Mouse (Mus musculus): Measurements from ENCODE around the gene Zfp84.
A peak's percentile ranks its signal among the peaks of the same experiment; 100 is the strongest.
"Not testable (repeated sequence)": the region's sequence is repeated elsewhere in the genome, so short reads cannot be mapped to it uniquely, and the experiment has no call there.

Zfp84 gene

GRCm38 (mm10) chr7:29768090-29768900 is at the start of gene Zfp84:
TSS of gene Zfp84 (plus strand) at chr7:29768552.
- peak; percentile 79 to 88 for DNase-seq

DNA sequence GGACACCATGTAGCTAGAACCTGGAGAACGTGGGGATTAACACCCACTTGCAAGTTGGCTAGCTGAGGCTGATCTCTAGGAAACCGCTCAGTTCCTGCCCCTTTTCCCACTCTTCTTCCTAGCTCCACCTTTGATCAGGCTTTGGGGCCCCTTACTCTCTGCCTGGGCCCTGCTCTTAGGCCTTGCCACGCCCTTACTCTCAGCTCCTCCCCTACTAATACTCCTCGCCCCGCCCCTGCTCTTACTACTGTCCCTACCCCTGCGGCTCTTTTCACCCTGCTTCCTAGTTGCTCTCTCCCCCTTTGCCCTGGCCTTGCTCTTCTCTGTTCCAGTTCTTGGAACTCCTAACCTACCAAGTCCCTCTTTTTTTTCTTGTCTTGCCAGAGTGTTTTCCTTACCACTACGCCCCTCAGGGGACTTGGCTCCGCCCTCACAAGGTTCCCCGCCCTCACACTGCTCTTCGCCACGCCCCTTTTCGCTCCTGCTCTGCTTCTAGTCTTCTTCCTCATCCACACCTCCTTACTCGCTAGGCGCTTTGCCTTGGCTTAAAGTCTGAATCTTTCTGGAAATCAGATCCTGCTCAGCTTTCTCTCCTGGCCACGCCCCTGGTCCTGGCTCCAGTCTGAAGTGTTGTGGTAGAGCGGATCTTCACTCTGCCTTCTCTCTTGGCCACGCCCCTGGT is 42.8 kb upstream of the Zfp84 start:
- DNase-seq: peak; percentile 18 to 39

DNA sequence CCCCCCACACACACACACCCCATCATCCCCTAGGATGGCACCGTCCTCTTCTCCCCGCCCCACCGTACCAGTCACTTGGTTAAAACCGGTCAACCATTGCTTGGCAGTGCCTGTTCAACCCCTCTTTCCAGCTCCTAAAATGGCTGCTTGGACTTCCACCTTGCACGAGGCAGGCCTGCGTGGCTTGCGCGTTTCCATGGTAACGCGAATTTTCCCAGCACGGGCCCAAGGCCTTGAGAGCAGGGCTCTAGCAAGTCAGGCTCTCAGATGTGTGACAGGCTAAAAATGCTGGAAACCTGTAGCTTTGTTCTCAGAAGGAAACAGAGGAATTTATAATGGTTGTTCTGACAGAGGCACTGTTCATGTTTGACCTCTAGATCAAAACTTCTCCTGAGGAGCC is 41.5 kb upstream of the Zfp84 start, which contains the start of gene Catsperg2:
Catsperg2 (minus strand) TSS at position 173 of the 400 bp plus-strand sequence.
- DNase-seq: not testable (repeated sequence)

DNA sequence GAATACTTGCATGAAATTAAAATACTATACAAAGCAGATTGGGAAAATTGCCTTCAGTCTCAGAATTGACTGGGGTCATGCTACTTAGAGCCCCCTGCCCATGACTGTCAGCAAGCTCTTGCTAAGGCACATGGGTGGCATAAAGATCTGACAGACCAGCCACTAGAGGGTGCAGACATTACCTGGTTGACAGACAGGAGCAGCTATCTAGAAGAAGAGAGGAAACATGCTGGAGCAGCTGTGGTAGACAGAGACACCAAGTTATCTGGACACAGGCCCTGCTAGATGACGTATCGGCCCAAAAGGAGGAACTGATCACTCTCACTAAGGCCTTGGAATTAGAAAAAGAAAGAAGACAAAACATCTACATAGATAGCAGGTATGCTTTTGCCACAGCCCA is 40.3 kb upstream of the Zfp84 start:
- no peak for DNase-seq

DNA sequence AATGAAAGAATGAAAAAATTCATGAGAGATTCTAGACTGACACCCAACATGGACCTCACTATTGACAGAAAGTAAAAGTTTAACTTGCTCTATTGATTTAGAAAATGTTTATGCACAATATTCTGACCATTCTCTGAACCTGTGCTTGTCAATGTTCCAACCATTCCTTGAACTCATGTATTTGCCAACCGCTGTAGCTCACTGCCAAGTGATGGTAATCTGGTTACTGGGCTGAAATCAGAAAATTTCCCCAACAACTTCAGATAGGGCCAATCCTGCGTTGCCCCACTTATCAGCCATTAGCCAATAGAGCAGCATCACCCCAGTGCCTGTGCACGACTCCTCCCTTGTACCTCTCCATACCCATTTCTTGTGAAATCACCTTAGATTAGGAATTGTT is 26.1 kb upstream of the Zfp84 start:
- DNase-seq: no peak

DNA sequence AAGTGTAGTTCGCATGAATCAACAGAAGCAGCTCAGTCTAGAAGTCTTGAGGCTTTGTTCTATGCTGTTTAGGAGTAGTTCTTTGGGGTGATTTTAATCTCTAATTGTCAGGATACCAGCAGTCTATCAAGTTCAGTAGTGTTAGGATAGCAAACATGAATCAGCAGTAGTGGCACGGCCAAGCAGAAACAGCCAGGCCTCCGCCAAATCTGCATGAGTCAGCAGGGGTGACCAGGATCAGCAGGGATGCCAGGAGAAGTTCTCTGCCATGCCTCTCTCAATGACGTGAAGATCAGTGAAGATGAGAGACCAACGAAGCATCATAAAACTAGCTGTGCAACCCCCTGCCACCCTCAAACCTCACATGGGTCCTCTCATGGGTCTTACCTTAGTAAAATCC is 7.9 kb upstream of the Zfp84 start:
- no peak for DNase-seq

DNA sequence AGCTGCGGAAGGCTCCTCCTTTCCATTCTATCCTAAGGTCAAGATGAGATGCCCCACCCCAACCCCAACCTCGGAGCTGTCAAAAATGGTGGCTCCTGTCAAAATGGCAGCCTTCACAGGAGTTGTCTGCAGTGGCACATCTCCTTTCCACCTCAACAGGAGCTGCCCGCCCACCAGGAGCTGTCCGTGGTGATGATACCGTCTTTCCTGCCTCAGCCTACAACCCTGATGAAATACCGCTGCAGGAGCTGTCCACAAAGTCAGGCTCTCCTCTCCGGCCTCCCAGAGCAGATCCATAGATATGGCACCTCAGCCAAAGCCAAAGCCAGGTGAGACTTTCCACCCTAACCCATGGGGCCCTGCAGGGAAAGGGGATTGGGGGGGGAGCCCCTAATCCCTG is 3.6 kb upstream of the Zfp84 start:
- DNase-seq: no peak

GRCm38 (mm10) chr7:29767058-29767686 is 1.2 kb upstream of the Zfp84 start:
- DNase-seq: peak; percentile 79 to 87

DNA sequence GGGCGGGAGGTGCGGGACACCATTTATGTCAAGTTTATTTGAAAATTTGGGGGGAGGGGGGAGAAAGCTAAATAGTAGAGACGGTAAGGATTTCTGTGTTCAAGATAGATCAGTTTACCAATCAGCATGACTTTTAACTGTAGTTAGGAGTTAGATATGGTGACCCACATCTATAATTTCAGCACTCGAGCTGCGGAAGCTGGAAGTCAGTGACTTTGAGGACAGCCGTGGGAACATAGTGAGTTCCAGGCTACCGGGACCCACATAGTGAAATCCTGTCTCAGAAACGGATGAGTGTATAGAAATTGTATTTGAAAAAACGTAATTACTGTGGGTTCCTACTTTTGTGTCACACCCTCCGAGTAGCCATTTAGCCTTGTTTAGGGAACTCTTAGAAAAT is 628 bp downstream of the Zfp84 start:
- DNase-seq: no peak

GRCm38 (mm10) chr7:29773503-29773902 is 5.2 kb downstream of the Zfp84 start:
- no peak for DNase-seq

GRCm38 (mm10) chr7:29774371-29774770 is 6.0 kb downstream of the Zfp84 start:
- DNase-seq: no peak

GRCm38 (mm10) chr7:29776568-29776967 is 8.2 kb downstream of the Zfp84 start:
- no peak for DNase-seq

DNA sequence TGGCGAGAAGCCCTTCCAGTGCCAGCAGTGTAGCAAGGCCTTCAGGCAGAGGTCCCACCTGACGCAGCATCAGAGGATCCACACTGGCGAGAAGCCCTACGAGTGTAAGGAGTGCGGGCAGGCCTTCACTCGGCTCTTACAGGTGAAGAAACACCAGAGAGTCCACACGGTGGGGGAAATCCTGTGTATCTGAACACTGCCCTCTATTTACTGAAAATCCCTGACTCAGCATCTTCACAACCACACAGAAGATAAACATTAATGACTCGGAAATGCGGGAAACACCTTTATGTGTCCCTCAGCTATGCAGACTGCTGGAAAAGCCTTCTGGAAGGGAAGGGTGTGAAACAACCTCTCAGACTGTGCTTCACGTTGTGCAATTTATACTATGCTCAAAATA is 9.0 kb downstream of the Zfp84 start:
- DNase-seq: no peak

GRCm38 (mm10) chr7:29783871-29784551 is 15.7 kb downstream of the Zfp84 start, which contains the start of gene Zfp30:
TSS of gene Zfp30 (plus strand) at chr7:29783998.
- DNase-seq: peak; percentile 87 to 93

DNA sequence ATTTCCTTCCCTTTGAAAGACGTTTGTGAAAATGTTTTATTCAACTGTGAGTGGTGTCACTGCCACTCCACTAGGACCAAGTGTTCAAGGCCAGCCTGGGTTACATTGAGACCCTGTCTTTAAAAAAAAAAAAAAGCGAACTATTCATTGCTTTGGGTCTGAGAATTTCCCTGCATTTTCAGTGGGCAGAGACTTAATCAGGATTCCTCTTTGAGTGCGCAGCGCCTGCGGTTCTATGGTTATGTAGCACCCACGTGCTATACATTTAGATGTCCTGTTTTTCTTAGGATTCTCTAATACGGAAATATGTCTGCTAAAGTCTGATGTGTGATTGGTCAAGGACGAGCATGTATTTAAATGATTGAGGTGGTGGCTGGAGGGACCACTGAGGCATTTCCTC is 16.7 kb downstream of the Zfp84 start:
- DNase-seq: no peak

DNA sequence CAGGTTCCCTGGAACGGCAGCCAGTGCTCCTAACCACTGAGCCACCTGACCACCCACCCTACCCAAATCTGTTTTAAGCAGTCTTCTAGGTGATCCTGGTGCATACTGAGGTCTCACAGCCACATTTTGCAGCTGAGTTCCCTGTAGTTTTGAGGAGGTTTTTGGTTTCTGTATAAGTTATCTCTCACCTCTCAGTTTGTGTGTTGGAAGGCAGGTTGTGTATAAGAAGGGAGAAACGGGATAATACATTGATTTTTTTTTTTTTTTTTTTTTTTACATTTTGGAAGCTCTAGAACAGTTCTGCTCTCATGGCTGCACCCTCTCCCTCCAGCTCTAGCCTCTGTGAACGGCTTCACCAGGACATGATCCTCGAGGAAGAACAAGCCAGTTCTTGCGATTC is 17.5 kb downstream of the Zfp84 start:
- peak in 1 of 2 experiments; percentile 17 for DNase-seq

DNA sequence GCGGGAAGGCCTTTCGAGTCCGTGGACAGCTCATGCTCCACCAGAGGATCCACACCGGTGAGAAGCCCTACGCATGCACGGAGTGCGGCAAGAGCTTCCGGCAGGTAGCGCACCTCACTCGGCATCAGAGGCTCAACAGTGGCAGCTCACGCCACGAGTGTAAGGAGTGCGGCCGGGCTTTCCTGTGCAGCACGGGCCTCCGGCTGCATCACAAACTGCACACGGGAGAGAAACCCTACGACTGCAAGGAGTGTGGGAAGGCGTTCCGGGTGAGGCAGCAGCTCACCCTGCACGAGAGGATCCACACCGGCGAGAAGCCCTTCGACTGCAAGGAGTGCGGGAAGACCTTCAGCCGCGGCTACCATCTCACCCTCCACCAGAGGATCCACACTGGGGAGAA is 24.6 kb downstream of the Zfp84 start:
- DNase-seq: no peak

GRCm38 (mm10) chr7:29807046-29807445 is 38.7 kb downstream of the Zfp84 start:
- DNase-seq: no peak

DNA sequence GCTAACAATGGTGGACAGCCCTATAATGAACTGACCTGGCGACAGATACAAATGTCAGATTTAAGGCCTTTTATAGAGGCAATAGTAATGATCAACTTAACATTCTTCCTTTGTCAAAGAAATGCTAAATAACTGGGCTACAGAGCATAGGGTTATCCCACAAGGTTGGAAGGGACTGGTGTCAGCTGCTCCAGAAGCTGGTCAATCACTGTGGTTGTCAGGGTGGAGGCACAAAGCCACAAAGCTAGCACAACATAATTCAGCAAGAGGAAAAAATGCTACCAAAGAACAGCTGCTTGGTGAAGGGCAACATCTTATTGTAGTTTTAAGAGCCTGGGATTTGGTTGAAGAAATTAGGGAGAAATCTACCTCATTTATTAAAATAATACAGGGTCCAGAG is 43.9 kb downstream of the Zfp84 start:
- no peak for DNase-seq

DNA sequence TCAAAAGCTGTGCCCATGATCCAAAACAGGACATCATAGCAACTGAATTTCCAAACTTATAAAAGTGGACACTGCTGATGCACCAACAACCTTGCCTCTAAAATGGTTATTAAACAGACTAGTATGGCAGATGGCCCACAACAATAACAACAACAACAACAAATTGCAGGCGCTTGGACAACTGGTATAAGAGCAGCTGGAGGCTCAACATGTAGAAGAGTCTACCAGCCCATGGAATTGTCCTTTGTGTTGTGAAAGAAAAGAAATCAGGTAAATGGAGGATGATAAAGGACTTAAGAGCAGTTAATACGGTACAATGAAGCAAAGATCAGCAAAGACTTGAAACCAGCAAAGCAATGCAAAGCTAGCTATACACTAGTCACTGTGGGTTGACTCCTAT is 46.0 kb downstream of the Zfp84 start:
- no peak for DNase-seq

DNA sequence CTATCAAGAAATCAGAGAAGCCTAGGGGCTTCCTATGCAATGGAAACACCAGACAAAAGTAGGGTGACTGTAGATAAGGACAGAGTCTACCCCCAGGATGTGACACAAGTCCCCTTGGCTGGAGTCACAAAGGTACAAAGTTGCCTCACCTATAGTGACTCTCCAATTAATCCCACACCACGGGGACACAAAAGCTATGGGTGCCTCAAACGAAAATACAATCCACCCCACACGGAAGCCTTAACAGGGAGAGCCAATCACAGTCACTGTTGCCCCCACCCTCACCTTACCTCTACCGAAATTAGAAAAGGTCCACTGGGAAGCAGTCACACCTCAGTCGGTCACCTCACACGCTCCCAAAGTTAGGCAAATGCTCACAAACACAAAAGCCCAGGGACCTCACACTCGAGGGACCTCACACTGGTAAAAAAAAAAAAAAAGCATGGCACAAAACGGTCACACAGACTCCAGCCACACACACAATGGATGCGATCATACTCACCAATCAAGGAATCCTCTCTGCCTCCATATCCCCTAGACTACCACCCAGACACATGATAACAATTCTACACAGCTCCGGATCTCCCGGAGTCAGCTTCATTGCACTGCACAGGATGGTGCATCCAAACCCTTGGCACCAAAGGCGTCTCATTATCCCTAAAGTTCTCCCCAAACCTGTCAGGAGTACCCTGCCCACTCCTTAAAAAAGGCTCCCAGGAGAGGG is 46.9 kb downstream of the Zfp84 start:
- no peak for DNase-seq

GRCm38 (mm10) chr7:29815910-29816429 is 47.6 kb downstream of the Zfp84 start, which contains the start of gene Zfp790:
TSS of gene Zfp790 (plus strand) at chr7:29816114.
- peak; percentile 82 to 91 for DNase-seq
